8 mouse cellular contexts compared by ENCODE assay signal in the genomic region with DNA sequence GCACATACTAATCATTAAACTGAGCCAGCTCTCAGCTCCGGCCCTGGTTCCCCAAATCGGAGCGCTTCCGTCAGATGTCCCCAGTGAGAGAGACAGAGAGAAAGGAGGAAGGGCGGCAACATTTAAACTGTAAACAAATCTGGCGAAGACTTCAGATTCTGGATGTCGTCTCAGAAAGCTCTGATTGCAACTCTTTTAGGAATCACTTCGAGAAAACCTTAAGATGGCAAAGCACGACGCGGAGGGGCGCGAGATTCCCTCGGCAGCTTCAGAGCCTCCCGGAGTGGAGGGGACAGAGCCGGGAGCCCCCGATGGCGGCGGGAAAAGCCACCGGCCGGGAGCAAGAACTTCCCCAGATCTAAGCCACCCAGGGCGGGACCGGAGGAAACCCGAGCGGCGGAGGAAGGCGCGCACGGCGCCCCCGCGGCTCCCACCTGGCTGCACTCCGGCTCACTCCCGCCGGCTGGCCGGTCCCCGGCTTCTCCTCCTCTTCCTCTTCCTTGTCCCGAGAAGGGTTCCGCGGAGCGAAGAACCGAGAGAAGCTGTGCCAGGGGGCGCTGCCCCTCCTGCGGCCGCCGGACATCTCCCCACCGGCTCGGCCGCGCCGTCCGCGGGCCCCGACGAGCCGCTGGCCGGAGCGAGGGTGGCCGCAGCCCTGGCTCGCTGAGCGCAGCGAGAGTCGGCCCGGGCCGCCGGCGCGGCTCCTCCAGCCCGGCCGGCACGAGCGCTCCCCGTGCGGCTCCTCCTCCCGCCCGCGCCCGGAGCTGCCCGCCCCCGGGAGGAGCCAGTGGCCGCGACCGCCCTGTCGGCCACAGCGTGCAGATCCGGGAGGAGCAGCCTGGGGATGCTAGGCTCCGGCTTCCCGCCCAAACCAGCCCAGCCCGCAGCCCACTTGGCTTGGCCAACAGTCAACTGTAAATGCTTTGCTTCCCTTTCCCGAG. TPM values are rescaled to one million over a fixed set of nuclear protein-coding genes. Genes with fewer than 3 reads are reported as not detected.
DNase-seq lines count a peak whose midpoint lies in the region; ATAC-seq and TF ChIP-seq lines count a peak whose summit lies in the region.

A gene (minus strand): TSS at position 669 of the 941 bp plus-strand sequence.

- peak within 1 kb of the TSS; percentile 85 for H3K27ac ChIP-seq in embryonic facial prominence, embryonic 14.5 days (replicated peaks; ENCODE audit: low read depth, low read length)
- peak within 1 kb of the TSS; percentile 95 for H3K27ac ChIP-seq in heart, embryonic 12.5 days (ENCODE audit: poor library complexity, severe bottlenecking)
- H3K27ac ChIP-seq in kidney, embryonic 14.5 days (ENCODE audit: low read depth, low read length), result peak within 1 kb of the TSS; percentile 93
- peak within 1 kb of the TSS; percentile 88 for H3K27ac ChIP-seq in liver, adult 2 months (replicated peaks; ENCODE audit: insufficient read depth, low read depth, low read length)
- 0 out of 2 replicates have a peak within 1 kb of the TSS, but pooled peaks have one; percentile 10 for H3K27ac ChIP-seq in midbrain, embryonic 16.5 days (ENCODE audit: low read length)

- H3K4me1 ChIP-seq in embryonic facial prominence, embryonic 14.5 days (ENCODE audit: control insufficient read depth, insufficient read depth, low read length), result peaks cover 22% of the 10 kb centered on the region
- H3K4me1 ChIP-seq in heart, embryonic 12.5 days (replicated peaks), result peaks cover 34% of the 10 kb centered on the region
- no peaks in the 10 kb centered on the region for H3K4me1 ChIP-seq in kidney, embryonic 14.5 days (ENCODE audit: control insufficient read depth, insufficient read depth, low read length)
- H3K4me1 ChIP-seq in liver, adult 2 months (ENCODE audit: control insufficient read depth, insufficient read depth, low read length), result peaks cover 9% of the 10 kb centered on the region
- peaks cover 3% of the 10 kb centered on the region; the same call in 1 of the 2 replicates for H3K4me1 ChIP-seq in midbrain, embryonic 16.5 days (ENCODE audit: control insufficient read depth, insufficient read depth, low read length)

- peak; percentile 84 for DNase-seq in 3134 (ENCODE audit: extremely low read depth, insufficient read length, low spot score)
- DNase-seq in adrenal gland, postnatal 25 days, result peak; percentile 89
- peak; percentile 87 for DNase-seq in embryonic facial prominence, embryonic 14.5 days (ENCODE audit: low spot score)
- peak; percentile 70 for DNase-seq in liver, adult 2 months (ENCODE audit: extremely low read depth, low read depth, low spot score)
- peak; percentile 20 to 45 for DNase-seq in spleen, postnatal 10 days (ENCODE audit: low spot score in 2 of 2)

- peak; percentile 40; the same call in 1 of the 2 replicates for TF ChIP-seq POLR2A in liver, adult 2 months (IDR thresholded peaks at IDR 0.05; ENCODE audit: extremely low read depth, insufficient read depth, low read length)

- TF ChIP-seq CTCF in liver, adult 2 months (IDR thresholded peaks at IDR 0.05; ENCODE audit: low read depth, low read length), result peak; percentile 28; the same call in 1 of the 2 replicates

- under 1% methylated on average over 26 of the region's 90 CpGs for WGBS in embryonic facial prominence, embryonic 14.5 days
- under 1% methylated on average over 62 of the region's 90 CpGs for WGBS in heart, embryonic 12.5 days
- WGBS in kidney, embryonic 14.5 days, result 1% methylated on average over 56 of the region's 90 CpGs
- WGBS in liver, adult 2 months, result under 1% methylated on average over 89 of the region's 90 CpGs
- under 1% methylated on average over 61 of the region's 90 CpGs for WGBS in midbrain, embryonic 16.5 days

- no peaks in the 10 kb centered on the region for H3K36me3 ChIP-seq in embryonic facial prominence, embryonic 14.5 days (ENCODE audit: control insufficient read depth, insufficient read depth, low read length)
- no peaks in the 10 kb centered on the region for H3K36me3 ChIP-seq in heart, embryonic 12.5 days
- H3K36me3 ChIP-seq in kidney, embryonic 14.5 days (ENCODE audit: control insufficient read depth, insufficient read depth, low read length), result no peaks in the 10 kb centered on the region
- no peaks in the 10 kb centered on the region for H3K36me3 ChIP-seq in liver, adult 2 months (ENCODE audit: control insufficient read depth, insufficient read depth, low read length)
- H3K36me3 ChIP-seq in midbrain, embryonic 16.5 days (ENCODE audit: control insufficient read depth, insufficient read depth, low read length), result no peaks in the 10 kb centered on the region

- H3K4me3 ChIP-seq in embryonic facial prominence, embryonic 14.5 days (ENCODE audit: low read depth, low read length), result peak within 1 kb of the TSS; percentile 85
- peak within 1 kb of the TSS; percentile 85 for H3K4me3 ChIP-seq in heart, embryonic 12.5 days
- H3K4me3 ChIP-seq in kidney, embryonic 14.5 days (ENCODE audit: low read length), result peak within 1 kb of the TSS; percentile 80
- peak within 1 kb of the TSS; percentile 74 for H3K4me3 ChIP-seq in liver, adult 2 months (ENCODE audit: insufficient read depth, low read depth, low read length)
- peak within 1 kb of the TSS; percentile 58 for H3K4me3 ChIP-seq in midbrain, embryonic 16.5 days (ENCODE audit: low read depth, low read length)

- peaks cover 16% of the 10 kb centered on the region for H3K79me2 ChIP-seq in liver, adult 2 months (ENCODE audit: control insufficient read depth, insufficient read depth, low read length)

- ATAC-seq in embryonic facial prominence, embryonic 14.5 days (ENCODE audit: low read depth), result peak; percentile 95
- ATAC-seq in heart, embryonic 12.5 days (ENCODE audit: insufficient number of reproducible peaks, low FRiP score), result peak; percentile 92
- peak; percentile 97 for ATAC-seq in kidney, embryonic 14.5 days (ENCODE audit: low FRiP score, low TSS enrichment)
- ATAC-seq in midbrain, embryonic 16.5 days, result peak; percentile 90

- peak within 1 kb of the TSS; percentile 88 for H3K9ac ChIP-seq in embryonic facial prominence, embryonic 14.5 days (ENCODE audit: low read depth, low read length)
- peak within 1 kb of the TSS; percentile 95 for H3K9ac ChIP-seq in heart, embryonic 12.5 days
- H3K9ac ChIP-seq in kidney, embryonic 14.5 days (ENCODE audit: low read depth, low read length), result peak within 1 kb of the TSS; percentile 84
- H3K9ac ChIP-seq in liver, adult 2 months (ENCODE audit: low read depth, low read length), result peak within 1 kb of the TSS; percentile 91
- peak within 1 kb of the TSS; percentile 57 for H3K9ac ChIP-seq in midbrain, embryonic 16.5 days (ENCODE audit: low read depth, low read length)

- H3K9me3 ChIP-seq in embryonic facial prominence, embryonic 14.5 days (ENCODE audit: control insufficient read depth, low read length), result no peaks in the 10 kb centered on the region
- H3K9me3 ChIP-seq in heart, embryonic 12.5 days (replicated peaks), result no peaks in the 10 kb centered on the region
- H3K9me3 ChIP-seq in kidney, embryonic 14.5 days (ENCODE audit: control insufficient read depth, low read length), result no peaks in the 10 kb centered on the region; the same call in 1 of the 2 replicates
- H3K9me3 ChIP-seq in midbrain, embryonic 16.5 days (replicated peaks; ENCODE audit: control insufficient read depth, low read length, poor library complexity, severe bottlenecking), result no peaks in the 10 kb centered on the region

- H3K4me2 ChIP-seq in embryonic facial prominence, embryonic 14.5 days (ENCODE audit: low read depth, low read length), result peak within 1 kb of the TSS; percentile 69
- H3K4me2 ChIP-seq in heart, embryonic 12.5 days, result peak within 1 kb of the TSS; percentile 69
- H3K4me2 ChIP-seq in kidney, embryonic 14.5 days (replicated peaks; ENCODE audit: low read depth, low read length), result peak within 1 kb of the TSS; percentile 60
- H3K4me2 ChIP-seq in midbrain, embryonic 16.5 days (ENCODE audit: low read length), result peak within 1 kb of the TSS; percentile 77

- no peaks in the 10 kb centered on the region for H3K27me3 ChIP-seq in embryonic facial prominence, embryonic 14.5 days (replicated peaks; ENCODE audit: control insufficient read depth, insufficient read depth, low read length)
- no peaks in the 10 kb centered on the region for H3K27me3 ChIP-seq in heart, embryonic 12.5 days (replicated peaks)
- H3K27me3 ChIP-seq in kidney, embryonic 14.5 days (ENCODE audit: control insufficient read depth, insufficient read depth, low read length), result no peaks in the 10 kb centered on the region
- H3K27me3 ChIP-seq in liver, adult 2 months (ENCODE audit: control insufficient read depth, insufficient read depth, low read length), result no peaks in the 10 kb centered on the region
- H3K27me3 ChIP-seq in midbrain, embryonic 16.5 days (ENCODE audit: control insufficient read depth, insufficient read depth, low read depth, low read length), result no peaks in the 10 kb centered on the region; the same call in 1 of the 2 replicates

RNA-seq across cellular contexts. Expression of the gene that starts here (rescaled TPM):
- 12.8 and 13.8 TPM in 2 replicates for total RNA-seq in adrenal gland, postnatal 25 days (2021)
- polyA plus RNA-seq in embryonic facial prominence, embryonic 14.5 days (2014; fragmentation: Nextera tagmentation; extraction: Ambion mirVana), result 11.6 and 12.1 TPM in 2 replicates
- 18.9 and 22.3 TPM in 2 replicates for polyA plus RNA-seq in heart, embryonic 12.5 days (2016; fragmentation: Nextera tagmentation; extraction: Ambion mirVana)
- polyA plus RNA-seq in kidney, embryonic 14.5 days (2014; fragmentation: Nextera tagmentation; extraction: Ambion mirVana), result 11.8 and 12.7 TPM in 2 replicates
- 4.1 and 5.5 TPM in 2 replicates for total RNA-seq in liver, adult 2 months (2014; rRNA removed)
- 1.1 and 3.0 TPM in 2 replicates for polyA plus RNA-seq in liver, adult 2 months (2012; rRNA removed)
- polyA plus RNA-seq in midbrain, embryonic 16.5 days (2015; fragmentation: Nextera tagmentation; extraction: Ambion mirVana), result 2.0 and 2.7 TPM in 2 replicates

Comparison
In these comparisons a context has a peak if more than half of its experiments do, and no peak if none do; other contexts are left out.
1. Peak in every context shown above with its lines: DNase-seq, ATAC-seq, H3K4me3 ChIP-seq and H3K27ac ChIP-seq.
2. DNase-seq: peak in every context shown above with its lines; median percentile 89 in adrenal gland, postnatal 25 days; 87 in embryonic facial prominence, embryonic 14.5 days; 84 in 3134; 70 in liver, adult 2 months; 32 in spleen, postnatal 10 days.
3. H3K27ac ChIP-seq: peak in every context shown above with its lines; median percentile 95 in heart, embryonic 12.5 days; 93 in kidney, embryonic 14.5 days; 88 in liver, adult 2 months; 85 in embryonic facial prominence, embryonic 14.5 days; 10 in midbrain, embryonic 16.5 days.